Mouse (Mus musculus): ENCODE data around the gene Zfp986.
"Not testable (repeated sequence)": the region's sequence is repeated elsewhere in the genome, so short reads cannot be mapped to it uniquely, and the experiment has no call there.

The Zfp986 gene

GRCm38 (mm10) chr4:145868494-145868893, at the start of gene Zfp986:
Gene Zfp986, plus strand, starts transcription at chr4:145868794.
- not testable (repeated sequence) for DNase-seq (ENCODE audit: low spot score in 2 of 2)

- DNase-seq (ENCODE audit: low spot score in 2 of 2) = not testable (repeated sequence)
Observed at GRCm38 (mm10) chr4:145819946-145820345, 48.6 kb upstream of the Zfp986 start.

- not testable (repeated sequence) for DNase-seq (ENCODE audit: low spot score in 2 of 2)
Observed at GRCm38 (mm10) chr4:145825606-145826005, 43.0 kb upstream of the Zfp986 start.

- DNase-seq (ENCODE audit: low spot score in 2 of 2) = not testable (repeated sequence)
Observed at GRCm38 (mm10) chr4:145831328-145832062, 37.1 kb upstream of the Zfp986 start.

GRCm38 (mm10) chr4:145836300-145836862, 32.2 kb upstream of the Zfp986 start:
- DNase-seq (ENCODE audit: low spot score in 2 of 2) = not testable (repeated sequence)

- DNase-seq (ENCODE audit: low spot score in 2 of 2) = not testable (repeated sequence)
Observed at GRCm38 (mm10) chr4:145836863-145837440, 31.6 kb upstream of the Zfp986 start.

- DNase-seq (ENCODE audit: low spot score in 2 of 2) = not testable (repeated sequence)
Observed at GRCm38 (mm10) chr4:145846793-145847192, 21.8 kb upstream of the Zfp986 start.

GRCm38 (mm10) chr4:145848183-145848890, 20.3 kb upstream of the Zfp986 start:
- not testable (repeated sequence) for DNase-seq (ENCODE audit: low spot score in 2 of 2)

- not testable (repeated sequence) for DNase-seq (ENCODE audit: low spot score in 2 of 2)
Observed at GRCm38 (mm10) chr4:145848891-145849214, 19.7 kb upstream of the Zfp986 start.

- DNase-seq (ENCODE audit: low spot score in 2 of 2) = not testable (repeated sequence)
Observed at GRCm38 (mm10) chr4:145851421-145851820, 17.2 kb upstream of the Zfp986 start.

- DNase-seq (ENCODE audit: low spot score in 2 of 2) = not testable (repeated sequence)
Observed at GRCm38 (mm10) chr4:145863872-145864271, 4.7 kb upstream of the Zfp986 start.

Data from frontal cortex, postnatal 25 days (tissue).